In genomic region chr6:96116148-96116533, GRCm38 (mm10) we compare ENCODE assay signal across 8 mouse cellular contexts. TPM values are rescaled to one million over a fixed set of nuclear protein-coding genes. Genes with fewer than 3 reads are reported as not detected.
DNase-seq lines count a peak whose midpoint lies in the region; ATAC-seq and TF ChIP-seq lines count a peak whose summit lies in the region.

No protein-coding gene starts in this region.

- no peak overlapping the region for H3K27ac ChIP-seq in forebrain, embryonic 12.5 days
- peak overlapping the region; percentile 22; the same call in 1 of the 2 replicates for H3K27ac ChIP-seq in limb, embryonic 14.5 days (replicated peaks; ENCODE audit: low read depth, low read length)
- no peak overlapping the region for H3K27ac ChIP-seq in stomach, embryonic 14.5 days (ENCODE audit: low read length)

- peak; percentile 12 for DNase-seq in limb, embryonic 14.5 days (ENCODE audit: low spot score)
- DNase-seq in cerebellum, adult 8-10 months: no peak
- DNase-seq in layer of hippocampus, adult 9-10 months (ENCODE audit: low spot score): no peak
- no peak for DNase-seq in adrenal gland, postnatal 4 days (ENCODE audit: low spot score in 2 of 2)

- peak overlapping the region; percentile 97 for H3K4me2 ChIP-seq in forebrain, embryonic 12.5 days
- H3K4me2 ChIP-seq in limb, embryonic 14.5 days (replicated peaks; ENCODE audit: low read depth, low read length, severe bottlenecking): peak overlapping the region; percentile 92
- peak overlapping the region; percentile 67 for H3K4me2 ChIP-seq in stomach, embryonic 14.5 days (replicated peaks; ENCODE audit: low read depth, low read length)

- TF ChIP-seq POLR2A in limb, embryonic 14.5 days (IDR thresholded peaks at IDR 0.05; ENCODE audit: borderline replicate concordance, extremely low read depth, insufficient read depth, insufficient read length): no peak

- H3K4me1 ChIP-seq in megakaryocyte, embryonic 14.5 days: peaks cover 7% of the 10 kb centered on the region
- peaks cover 30% of the 10 kb centered on the region for H3K4me1 ChIP-seq in forebrain, embryonic 12.5 days
- 0 out of 2 replicates have a peak, but pooled peaks cover 3% of the 10 kb centered on the region for H3K4me1 ChIP-seq in limb, embryonic 14.5 days (ENCODE audit: control insufficient read depth, insufficient read depth, low read length)
- peaks cover 8% of the 10 kb centered on the region for H3K4me1 ChIP-seq in stomach, embryonic 14.5 days (ENCODE audit: control insufficient read depth, insufficient read depth, low read length)

- no peaks in the 10 kb centered on the region for H3K36me3 ChIP-seq in megakaryocyte, embryonic 14.5 days (replicated peaks; ENCODE audit: low read length)
- no peaks in the 10 kb centered on the region for H3K36me3 ChIP-seq in forebrain, embryonic 12.5 days (replicated peaks)
- H3K36me3 ChIP-seq in limb, embryonic 14.5 days (ENCODE audit: control insufficient read depth, insufficient read depth, low read length): no peaks in the 10 kb centered on the region
- no peaks in the 10 kb centered on the region for H3K36me3 ChIP-seq in stomach, embryonic 14.5 days (ENCODE audit: control insufficient read depth, insufficient read depth, low read length)

- ATAC-seq in megakaryocyte, adult 5-6 weeks (ENCODE audit: poor library complexity, severe bottlenecking): no peak
- no peak for ATAC-seq in forebrain, embryonic 12.5 days (ENCODE audit: low FRiP score)
- no peak for ATAC-seq in limb, embryonic 14.5 days (ENCODE audit: low FRiP score, low read depth)
- 0 out of 2 replicates have a peak, but pooled peaks have one; percentile 20 for ATAC-seq in stomach, embryonic 14.5 days (ENCODE audit: insufficient number of reproducible peaks, insufficient read depth, low FRiP score, low read depth)

- peaks cover 15% of the 10 kb centered on the region for H3K27me3 ChIP-seq in megakaryocyte, embryonic 14.5 days (replicated peaks)
- H3K27me3 ChIP-seq in forebrain, embryonic 12.5 days: peaks cover 10% of the 10 kb centered on the region; the same call in 1 of the 2 replicates
- no peaks in the 10 kb centered on the region for H3K27me3 ChIP-seq in limb, embryonic 14.5 days (ENCODE audit: control insufficient read depth, insufficient read depth, low read length)
- no peaks in the 10 kb centered on the region for H3K27me3 ChIP-seq in stomach, embryonic 14.5 days (ENCODE audit: control insufficient read depth, insufficient read depth, low read length)

- no peaks in the 10 kb centered on the region for H3K9me3 ChIP-seq in megakaryocyte, embryonic 14.5 days
- H3K9me3 ChIP-seq in forebrain, embryonic 12.5 days: no peaks in the 10 kb centered on the region
- no peaks in the 10 kb centered on the region for H3K9me3 ChIP-seq in limb, embryonic 14.5 days (ENCODE audit: control insufficient read depth, low read length)
- no peaks in the 10 kb centered on the region for H3K9me3 ChIP-seq in stomach, embryonic 14.5 days (ENCODE audit: control insufficient read depth, low read depth, low read length)

- peak overlapping the region; percentile 91 for H3K4me3 ChIP-seq in megakaryocyte, embryonic 14.5 days (replicated peaks)
- peak overlapping the region; percentile 59 for H3K4me3 ChIP-seq in forebrain, embryonic 12.5 days (replicated peaks)
- H3K4me3 ChIP-seq in limb, embryonic 14.5 days (replicated peaks; ENCODE audit: low read length): peak overlapping the region; percentile 62
- peak overlapping the region; percentile 52 for H3K4me3 ChIP-seq in stomach, embryonic 14.5 days (ENCODE audit: low read depth, low read length)

- H3K9ac ChIP-seq in forebrain, embryonic 12.5 days: peak overlapping the region; percentile 67
- H3K9ac ChIP-seq in limb, embryonic 14.5 days (ENCODE audit: low read depth, low read length, severe bottlenecking): peak overlapping the region; percentile 79
- peak overlapping the region; percentile 49 for H3K9ac ChIP-seq in stomach, embryonic 14.5 days (replicated peaks; ENCODE audit: low read depth, low read length)

- 16% methylated on average over 6 of the region's 6 CpGs for WGBS in forebrain, embryonic 12.5 days
- WGBS in limb, embryonic 14.5 days: 9% methylated on average over 6 of the region's 6 CpGs
- 11% methylated on average over 6 of the region's 6 CpGs for WGBS in stomach, embryonic 14.5 days

RNA-seq across cellular contexts. Expression of gene Fam19a1, which starts 3.2 kb away (rescaled TPM):
- not detected in 2 replicates for polyA plus RNA-seq in megakaryocyte, embryonic 14.5 days (2012; ENCODE audit: insufficient read depth, low replicate concordance)
- not detected in 2 replicates for total RNA-seq in megakaryocyte, adult 5-6 weeks (2015)
- not detected in 2 replicates for total RNA-seq in megakaryocyte, adult 5-6 weeks (2017)
- polyA plus RNA-seq in forebrain, embryonic 12.5 days (2016; fragmentation: Nextera tagmentation; extraction: Ambion mirVana): 1.3 and 1.4 TPM in 2 replicates
- polyA plus RNA-seq in limb, embryonic 14.5 days (2012; rRNA removed): 0.89 and 1.0 TPM in 2 replicates
- 3.4 and 6.0 TPM in 2 replicates for polyA plus RNA-seq in limb, embryonic 14.5 days (2014; fragmentation: Nextera tagmentation; extraction: Ambion mirVana)
- 9.8 and 13.4 TPM in 2 replicates for polyA plus RNA-seq in stomach, embryonic 14.5 days (2014; fragmentation: Nextera tagmentation; extraction: Ambion mirVana)
- total RNA-seq in adrenal gland, postnatal 4 days (2021): 1 to 10 TPM; 5.4 to 6.3 TPM

RNA-seq across cellular contexts. Expression of gene 1700123L14Rik, which starts 49.9 kb away (rescaled TPM):
- polyA plus RNA-seq in megakaryocyte, embryonic 14.5 days (2012; ENCODE audit: insufficient read depth, low replicate concordance): not detected in 2 replicates
- not detected in 2 replicates for total RNA-seq in megakaryocyte, adult 5-6 weeks (2015)
- not detected in 2 replicates for total RNA-seq in megakaryocyte, adult 5-6 weeks (2017)
- polyA plus RNA-seq in forebrain, embryonic 12.5 days (2016; fragmentation: Nextera tagmentation; extraction: Ambion mirVana): not detected in 2 replicates
- polyA plus RNA-seq in limb, embryonic 14.5 days (2012; rRNA removed): not detected in 2 replicates
- 0.15 TPM in 1 of 2 replicates, not detected in the other for polyA plus RNA-seq in limb, embryonic 14.5 days (2014; fragmentation: Nextera tagmentation; extraction: Ambion mirVana)
- polyA plus RNA-seq in stomach, embryonic 14.5 days (2014; fragmentation: Nextera tagmentation; extraction: Ambion mirVana): 0.34 and 0.36 TPM in 2 replicates
- not detected for total RNA-seq in adrenal gland, postnatal 4 days (2021)
